Mouse (Mus musculus): Measurements from ENCODE around the gene Zdhhc18.

Zdhhc18 gene

GRCm38 (mm10) chr4:133631071-133631768 is 18.7 kb downstream of the Zdhhc18 start:
- no peak for DNase-seq (ENCODE audit: low read depth, low spot score)

- DNase-seq (ENCODE audit: low read depth, low spot score), result no peak
These were observed 19.5 kb downstream of the Zdhhc18 start for GRCm38 (mm10) chr4:133630326-133630920.

- no peak for DNase-seq (ENCODE audit: low read depth, low spot score)
These were observed 20.8 kb downstream of the Zdhhc18 start for GRCm38 (mm10) chr4:133629191-133629590.

GRCm38 (mm10) chr4:133628517-133628916 is 21.4 kb downstream of the Zdhhc18 start:
- no peak for DNase-seq (ENCODE audit: low read depth, low spot score)

GRCm38 (mm10) chr4:133627039-133627438 is 22.9 kb downstream of the Zdhhc18 start:
- DNase-seq (ENCODE audit: low read depth, low spot score), result no peak

- DNase-seq (ENCODE audit: low read depth, low spot score), result no peak
These were observed 23.3 kb downstream of the Zdhhc18 start for GRCm38 (mm10) chr4:133626621-133627020.

- no peak for DNase-seq (ENCODE audit: low read depth, low spot score)
These were observed 23.7 kb downstream of the Zdhhc18 start for GRCm38 (mm10) chr4:133626221-133626620.

GRCm38 (mm10) chr4:133625621-133626071 is 24.3 kb downstream of the Zdhhc18 start:
- DNase-seq (ENCODE audit: low read depth, low spot score), result no peak

- no peak for DNase-seq (ENCODE audit: low read depth, low spot score)
These were observed 25.1 kb downstream of the Zdhhc18 start for GRCm38 (mm10) chr4:133624830-133625229.

GRCm38 (mm10) chr4:133622161-133622695 is 27.7 kb downstream of the Zdhhc18 start:
- DNase-seq (ENCODE audit: low read depth, low spot score), result no peak

GRCm38 (mm10) chr4:133620668-133621067 is 29.3 kb downstream of the Zdhhc18 start:
- no peak for DNase-seq (ENCODE audit: low read depth, low spot score)

GRCm38 (mm10) chr4:133619473-133620136 is 30.3 kb downstream of the Zdhhc18 start:
- DNase-seq (ENCODE audit: low read depth, low spot score), result no peak

- no peak for DNase-seq (ENCODE audit: low read depth, low spot score)
These were observed 32.0 kb downstream of the Zdhhc18 start for GRCm38 (mm10) chr4:133617936-133618335.

- no peak for DNase-seq (ENCODE audit: low read depth, low spot score)
These were observed 34.5 kb downstream of the Zdhhc18 start for GRCm38 (mm10) chr4:133615416-133615815.

GRCm38 (mm10) chr4:133614274-133614761 is 35.6 kb downstream of the Zdhhc18 start:
- no peak for DNase-seq (ENCODE audit: low read depth, low spot score)

GRCm38 (mm10) chr4:133613867-133614266 is 36.1 kb downstream of the Zdhhc18 start:
- no peak for DNase-seq (ENCODE audit: low read depth, low spot score)

GRCm38 (mm10) chr4:133613026-133613425 is 36.9 kb downstream of the Zdhhc18 start:
- DNase-seq (ENCODE audit: low read depth, low spot score), result no peak

GRCm38 (mm10) chr4:133612416-133612815 is 37.5 kb downstream of the Zdhhc18 start:
- DNase-seq (ENCODE audit: low read depth, low spot score), result no peak

- DNase-seq (ENCODE audit: low read depth, low spot score), result no peak
These were observed 38.1 kb downstream of the Zdhhc18 start for GRCm38 (mm10) chr4:133611815-133612214.

GRCm38 (mm10) chr4:133609719-133610118 is 40.2 kb downstream of the Zdhhc18 start:
- peak; percentile 54 for DNase-seq (ENCODE audit: low read depth, low spot score)

GRCm38 (mm10) chr4:133607284-133607683 is 42.7 kb downstream of the Zdhhc18 start:
- no peak for DNase-seq (ENCODE audit: low read depth, low spot score)

GRCm38 (mm10) chr4:133605330-133605729 is 44.6 kb downstream of the Zdhhc18 start:
- no peak for DNase-seq (ENCODE audit: low read depth, low spot score)
